Mouse (Mus musculus): ENCODE data around the gene Tmem108.

The Tmem108 gene

DNA sequence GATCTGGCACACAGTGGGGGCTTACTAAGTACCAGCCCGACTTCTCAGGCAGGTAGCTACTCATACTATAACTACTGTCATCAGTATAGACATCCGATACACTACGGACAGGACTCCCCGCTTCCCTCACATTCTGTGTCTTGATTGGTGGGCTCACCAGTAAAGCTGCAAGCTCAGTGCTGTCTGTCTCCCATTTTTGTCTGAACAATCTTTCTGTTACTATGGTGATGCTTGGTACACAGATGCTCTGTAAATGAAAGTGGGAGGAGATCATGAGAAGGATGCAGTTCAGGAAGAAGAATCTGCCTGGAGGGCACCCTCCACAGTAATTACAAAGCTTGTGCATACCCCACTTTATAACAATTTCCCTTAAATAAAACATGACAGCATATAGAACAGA is 176.8 kb downstream of the Tmem108 start:
- DNase-seq (ENCODE audit: low spot score): no peak

DNA sequence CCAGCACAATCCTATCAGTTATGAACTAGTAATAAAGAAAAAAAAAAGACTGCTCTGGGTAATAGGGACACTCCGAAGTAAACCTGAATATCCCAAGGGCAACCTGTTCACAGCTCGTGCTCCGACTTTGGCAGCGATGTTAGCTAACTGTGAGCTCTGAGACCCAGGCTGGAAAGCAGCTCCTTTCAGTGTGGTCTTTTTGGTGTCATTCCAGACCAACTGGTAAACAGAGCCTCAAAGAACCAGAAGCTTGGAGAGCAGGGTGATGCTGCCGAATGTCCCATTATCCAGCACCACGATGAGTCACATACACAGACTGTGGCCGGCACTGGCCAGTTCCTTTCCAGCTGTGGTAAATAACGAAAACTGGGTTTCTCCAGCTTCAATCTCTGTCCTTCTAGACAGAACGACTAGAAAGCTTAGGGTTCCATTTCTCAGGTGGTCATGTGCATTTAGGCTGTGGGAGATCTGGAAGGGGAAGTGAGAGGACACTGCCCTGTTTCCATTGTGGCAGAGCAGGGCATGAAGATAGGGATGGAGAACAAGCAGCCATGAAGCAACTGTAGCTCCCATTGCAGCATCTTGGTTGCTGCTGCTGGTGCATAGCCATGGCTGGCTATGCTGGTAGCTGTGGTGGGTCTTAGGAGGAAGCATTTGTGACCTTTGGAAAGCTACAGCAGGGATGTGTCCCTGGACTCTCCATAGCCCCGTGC is 179.2 kb downstream of the Tmem108 start:
- no peak for DNase-seq (ENCODE audit: low spot score)

DNA sequence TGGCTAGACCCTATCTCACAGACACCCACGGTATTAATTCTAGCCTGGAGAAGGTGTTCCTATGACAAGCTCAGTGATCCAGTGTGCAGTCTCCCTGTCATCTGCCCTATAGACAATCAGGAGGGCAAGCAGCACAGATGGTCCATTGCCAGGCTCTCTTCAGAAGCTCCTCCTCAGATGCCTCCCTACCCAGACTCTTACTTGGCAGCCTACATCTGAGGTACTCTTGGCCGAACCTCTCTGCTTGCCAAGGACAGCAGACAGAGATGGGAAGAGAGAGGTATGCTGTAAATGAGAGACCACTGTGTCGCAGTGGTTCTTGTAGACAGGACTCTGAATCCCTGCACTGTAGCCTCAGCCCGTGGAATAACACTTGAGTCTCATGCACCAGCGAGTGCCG is 181.0 kb downstream of the Tmem108 start:
- no peak for DNase-seq (ENCODE audit: low spot score)

DNA sequence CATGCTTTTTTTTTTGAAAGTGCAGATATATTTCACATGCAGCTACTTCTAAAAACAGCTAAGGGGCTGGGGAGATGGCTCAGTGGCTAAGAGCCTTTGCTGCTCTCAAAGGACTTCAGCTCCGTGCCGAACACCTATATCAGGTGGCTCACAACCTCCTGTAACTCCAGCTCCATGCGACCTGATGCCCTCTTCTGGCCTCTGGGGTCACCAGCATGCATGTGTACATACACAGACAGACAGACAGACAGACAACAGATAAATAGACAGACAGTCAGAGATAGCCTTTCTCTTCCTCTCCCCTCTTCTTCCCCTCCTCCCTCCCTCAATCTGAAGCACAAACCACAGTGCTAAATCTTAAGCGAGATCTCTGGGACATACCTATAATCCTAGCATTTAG is 181.5 kb downstream of the Tmem108 start:
- no peak for DNase-seq (ENCODE audit: low spot score)

DNA sequence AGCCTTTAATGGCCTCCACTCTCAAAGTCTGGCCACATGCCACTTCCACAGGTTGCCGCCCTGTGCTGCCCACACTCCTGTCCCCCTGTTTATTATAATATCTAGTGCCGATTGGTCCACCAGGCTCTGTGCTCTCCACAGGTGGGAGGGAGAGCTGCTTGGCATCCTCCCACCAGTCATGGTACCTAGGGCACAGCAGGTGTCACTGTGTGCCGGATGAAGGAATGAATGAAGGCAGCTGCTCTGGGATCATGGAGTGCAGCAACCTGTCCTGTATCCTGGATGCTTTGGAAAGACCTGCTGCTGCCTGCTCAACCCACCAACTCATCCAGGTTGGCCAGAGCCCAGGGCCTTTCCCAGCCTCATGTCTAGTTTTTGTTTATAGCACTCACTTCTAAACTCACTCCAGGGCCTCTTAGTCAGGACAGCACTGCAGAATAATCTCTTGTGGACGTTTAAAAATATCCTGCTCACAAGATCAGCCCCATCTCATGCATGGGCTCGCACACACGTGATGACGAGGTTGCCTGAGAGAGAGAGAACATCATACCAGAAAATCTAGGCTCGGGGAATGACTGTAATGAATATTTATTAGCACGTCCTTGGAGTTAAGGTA is 182.1 kb downstream of the Tmem108 start:
- DNase-seq (ENCODE audit: low spot score): no peak

DNA sequence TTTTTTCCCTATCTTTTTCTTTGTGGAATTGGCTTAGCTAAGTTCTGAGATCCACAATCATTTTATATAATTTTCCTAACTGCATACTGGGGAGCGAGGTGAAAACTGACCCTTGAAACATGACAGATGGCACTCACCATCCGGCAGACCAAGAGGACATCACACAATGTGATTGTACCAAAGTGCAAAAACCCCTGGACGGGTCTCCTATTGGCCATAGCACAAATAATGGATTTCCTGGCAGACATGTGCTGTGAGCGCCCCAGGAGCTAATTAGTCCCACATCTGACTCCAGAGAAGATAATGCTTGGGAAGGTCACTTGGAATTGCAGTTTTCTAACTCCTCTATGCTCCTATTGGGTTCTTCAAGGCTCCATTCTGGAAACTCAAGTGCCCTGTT is 183.9 kb downstream of the Tmem108 start:
- no peak for DNase-seq (ENCODE audit: low spot score)

DNA sequence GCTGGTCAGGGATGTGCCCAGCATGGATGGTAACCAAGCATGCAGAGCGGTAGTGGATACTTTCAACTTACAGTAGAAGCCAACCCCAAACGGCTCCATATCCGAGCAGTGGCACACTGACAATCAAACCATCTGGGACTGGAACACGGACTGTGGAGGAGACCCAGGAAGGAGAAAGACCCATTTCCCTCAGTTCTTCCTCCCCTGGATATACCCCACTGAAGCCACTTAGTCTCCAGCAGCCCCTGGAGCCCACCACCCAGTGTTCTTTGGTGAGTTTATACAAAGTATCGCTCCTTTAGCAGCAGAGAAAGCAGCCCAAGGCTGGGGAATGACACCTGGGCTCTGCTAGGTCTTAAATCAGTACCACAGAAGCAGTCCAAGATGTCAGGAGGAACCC is 184.5 kb downstream of the Tmem108 start:
- no peak for DNase-seq (ENCODE audit: low spot score)

DNA sequence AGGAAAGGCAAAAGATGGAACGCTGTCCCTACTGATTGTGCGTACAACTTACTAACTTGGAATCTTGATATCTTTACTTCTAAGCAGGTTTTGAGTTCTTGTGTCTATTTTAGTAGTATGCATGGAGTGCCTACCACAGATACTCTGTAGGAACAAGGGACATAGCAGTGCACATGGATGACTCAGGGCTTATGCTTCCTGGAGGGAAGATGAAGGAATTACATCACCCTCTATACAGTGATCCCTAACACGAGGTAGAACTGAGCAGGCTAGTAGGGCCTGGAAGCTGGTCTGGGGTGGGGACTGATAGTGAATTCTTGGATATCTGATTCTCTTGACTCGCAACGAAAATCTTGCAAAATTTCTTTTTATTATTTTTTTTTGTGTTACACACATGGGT is 185.7 kb downstream of the Tmem108 start:
- no peak for DNase-seq (ENCODE audit: low spot score)

DNA sequence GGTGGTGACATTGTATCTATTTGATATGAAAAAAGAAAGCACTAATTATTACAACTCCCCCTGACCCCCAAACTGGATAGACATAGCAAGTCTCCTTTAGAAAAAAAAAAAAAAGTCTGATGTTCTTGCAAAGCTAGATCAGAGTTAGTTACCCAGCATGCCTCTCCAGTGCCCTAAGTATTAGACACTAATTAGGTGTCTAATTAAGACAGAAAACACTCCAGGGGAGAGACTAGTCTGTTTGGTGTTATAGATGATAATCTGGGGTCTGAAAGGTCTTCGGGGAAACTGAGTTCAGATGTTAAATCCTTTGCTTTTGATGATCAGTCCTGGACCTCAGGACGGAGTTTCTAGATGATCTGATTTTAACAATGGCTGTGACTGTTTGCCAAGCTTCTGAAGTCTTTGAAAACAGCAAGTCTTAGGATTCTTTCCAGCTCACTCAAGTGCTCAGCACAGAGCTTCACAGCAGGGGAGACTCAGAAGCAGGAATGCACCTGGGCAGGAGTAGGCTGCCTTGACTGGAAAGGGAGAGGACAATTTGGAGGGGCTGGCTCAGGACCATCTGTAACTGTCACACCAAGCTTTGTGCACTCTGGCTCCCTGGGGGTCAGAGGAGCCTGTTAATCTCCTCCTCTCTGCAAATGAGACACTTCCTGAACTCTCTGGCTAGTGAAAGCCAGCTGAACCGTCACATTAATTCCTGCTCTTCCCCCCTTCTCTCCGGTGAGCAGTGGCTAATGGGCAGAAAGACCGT is 187.5 kb downstream of the Tmem108 start:
- DNase-seq (ENCODE audit: low spot score): no peak

DNA sequence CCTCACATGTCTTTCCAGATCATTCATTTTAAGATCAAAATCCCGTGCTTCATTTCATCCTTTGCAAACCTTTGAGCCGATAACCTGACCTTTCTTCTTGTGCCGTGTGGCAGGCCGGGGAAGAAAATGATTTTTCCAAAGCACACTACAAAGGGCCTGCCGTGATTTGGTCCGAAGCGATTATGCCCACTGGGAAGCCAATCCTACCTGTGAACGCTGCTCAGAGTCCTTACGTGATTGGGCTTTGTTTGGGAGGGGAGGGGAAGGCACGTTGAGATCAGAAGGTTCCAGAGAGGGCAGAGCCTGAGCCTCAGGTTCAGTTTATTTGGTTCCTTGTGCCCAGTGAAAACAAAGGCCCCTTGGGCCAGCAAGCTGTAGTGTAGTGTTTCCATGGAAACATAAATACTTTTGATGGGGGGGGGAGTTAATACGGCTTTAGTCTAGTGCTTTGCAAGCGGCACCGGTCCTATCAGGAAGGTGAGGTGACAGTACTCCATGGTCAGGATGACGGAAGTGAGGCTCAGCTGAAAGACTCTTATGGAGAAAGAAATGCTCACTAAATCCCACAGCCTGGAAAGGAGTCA is 191.4 kb downstream of the Tmem108 start:
- DNase-seq (ENCODE audit: low spot score): no peak

DNA sequence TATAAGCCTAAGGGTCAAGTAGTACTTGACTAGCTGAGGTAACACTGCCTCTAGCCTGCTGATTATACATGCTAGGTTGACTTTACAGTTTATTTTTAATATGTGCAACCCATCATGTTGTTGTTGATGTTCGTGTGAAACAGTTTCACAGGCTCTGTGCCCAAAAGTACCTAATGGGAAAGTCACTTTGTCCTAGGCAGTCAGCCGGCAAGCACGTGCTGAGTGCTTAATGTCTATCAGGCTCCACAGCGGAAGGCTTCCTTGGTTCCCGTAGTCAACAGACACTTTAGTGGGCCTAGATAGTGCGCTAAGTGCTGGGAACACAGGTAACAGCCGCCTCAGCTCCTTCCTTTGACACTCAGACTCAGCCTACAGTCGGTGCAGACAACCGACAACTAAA is 192.7 kb downstream of the Tmem108 start:
- DNase-seq (ENCODE audit: low spot score): no peak

DNA sequence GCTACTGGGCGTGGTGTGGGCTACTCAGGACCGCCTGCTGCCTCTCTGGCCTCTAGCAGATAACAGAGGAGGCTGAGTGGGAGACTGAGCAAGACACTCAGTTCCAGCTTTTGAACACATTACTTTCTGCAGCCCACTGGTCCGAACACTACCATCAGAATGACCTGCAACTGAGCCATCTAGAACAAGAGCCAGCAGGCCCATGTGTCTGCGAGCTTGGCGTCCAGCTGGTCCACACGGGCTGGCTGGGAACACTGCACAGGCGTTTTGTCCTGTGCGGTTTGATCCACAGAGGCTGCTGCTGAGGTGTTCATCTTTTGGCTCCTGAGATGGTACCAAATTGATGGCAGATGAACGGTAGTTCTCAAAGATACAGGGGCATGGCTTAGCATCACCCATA is 196.5 kb downstream of the Tmem108 start:
- DNase-seq (ENCODE audit: low spot score): no peak

DNA sequence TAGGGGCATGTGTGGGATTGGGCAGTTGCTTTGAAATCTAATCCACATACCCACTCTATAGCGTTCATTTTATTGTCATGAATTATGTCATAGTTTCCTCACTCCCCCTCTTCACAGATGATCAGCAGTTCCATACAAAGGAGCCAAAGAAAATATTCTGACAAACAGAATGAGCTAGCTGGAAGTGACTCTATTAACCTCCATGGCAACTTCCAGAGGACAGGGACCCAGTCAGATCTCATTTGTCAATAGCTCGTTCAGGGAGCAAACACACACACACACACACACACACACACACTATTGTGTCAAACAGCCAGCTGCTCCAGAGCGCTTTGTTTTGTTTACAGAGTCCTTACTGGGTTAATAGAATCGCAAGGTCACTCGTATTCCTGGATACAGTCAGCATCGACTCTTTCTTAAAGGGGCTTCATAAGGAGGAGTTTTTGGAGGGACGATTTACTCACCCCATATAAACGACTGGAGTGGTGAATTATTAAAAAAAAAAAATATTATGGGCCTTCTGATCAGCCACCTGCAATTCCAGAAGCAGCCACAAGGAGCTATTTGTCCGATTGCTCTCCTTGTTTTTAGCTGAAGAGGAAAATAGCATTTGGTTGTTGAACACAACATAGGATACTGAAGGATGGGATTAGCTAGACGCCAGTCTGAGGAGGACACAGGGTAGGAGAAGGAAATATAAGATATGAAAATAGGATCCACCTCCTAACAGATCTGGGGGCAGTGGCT is 197.6 kb downstream of the Tmem108 start:
- DNase-seq (ENCODE audit: low spot score): peak; percentile 62

DNA sequence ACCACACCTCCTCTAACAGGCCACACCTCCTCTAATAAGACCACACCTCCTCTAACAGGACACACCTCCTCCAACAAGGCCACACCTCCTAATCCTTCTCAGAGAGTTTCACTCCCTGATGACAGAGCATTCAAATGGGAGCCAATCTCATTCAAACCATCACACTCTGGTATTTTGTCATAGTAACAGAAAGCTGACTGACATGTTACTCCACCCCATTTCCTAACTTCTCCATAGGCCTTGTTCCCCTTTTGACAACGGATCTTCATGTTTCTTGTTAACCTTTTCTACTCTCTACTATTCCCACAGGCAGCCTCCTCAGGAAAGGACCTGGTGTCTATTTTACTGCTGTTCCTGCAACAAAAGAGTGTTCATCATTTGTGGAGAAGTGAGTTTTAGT is 199.6 kb downstream of the Tmem108 start:
- no peak for DNase-seq (ENCODE audit: low spot score)

DNA sequence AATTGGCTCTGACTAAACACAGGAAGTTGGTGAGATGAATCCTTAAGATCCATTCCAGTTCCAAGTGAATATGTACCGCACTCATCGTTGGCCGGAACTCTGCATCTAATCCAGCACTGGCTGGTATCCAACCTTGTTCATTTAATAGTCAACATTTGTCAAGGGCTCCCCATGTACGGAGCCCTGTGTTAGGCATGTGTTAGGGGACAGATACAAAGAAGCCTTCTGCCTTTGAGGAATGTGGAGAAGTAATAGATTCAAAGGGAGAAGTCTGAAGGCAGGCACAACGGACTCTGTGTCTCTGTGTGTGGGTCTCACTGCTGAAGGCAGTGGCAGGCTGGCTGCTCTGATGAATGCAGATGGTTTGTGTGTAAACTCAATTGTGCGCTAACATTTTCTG is 202.9 kb downstream of the Tmem108 start:
- DNase-seq (ENCODE audit: low spot score): no peak

DNA sequence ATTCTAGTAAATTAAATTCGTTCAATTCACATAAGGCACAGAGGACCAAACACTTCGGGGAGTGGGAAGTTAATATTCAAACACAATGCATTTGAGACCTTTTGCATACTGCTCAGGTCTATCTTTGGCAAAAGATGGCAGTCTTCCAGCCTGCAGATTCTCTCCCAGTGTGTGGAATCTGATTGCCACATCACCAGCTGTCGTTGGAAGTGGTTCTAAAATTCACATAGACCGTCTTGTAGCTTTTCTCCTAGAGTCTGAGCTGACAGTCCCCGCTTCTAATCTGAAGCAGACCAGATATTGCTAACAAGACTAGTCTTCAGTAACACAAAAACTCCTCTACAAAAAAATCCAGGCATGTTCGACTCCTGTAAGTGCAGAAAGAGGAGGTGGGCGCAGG is 203.4 kb downstream of the Tmem108 start:
- DNase-seq (ENCODE audit: low spot score): no peak

DNA sequence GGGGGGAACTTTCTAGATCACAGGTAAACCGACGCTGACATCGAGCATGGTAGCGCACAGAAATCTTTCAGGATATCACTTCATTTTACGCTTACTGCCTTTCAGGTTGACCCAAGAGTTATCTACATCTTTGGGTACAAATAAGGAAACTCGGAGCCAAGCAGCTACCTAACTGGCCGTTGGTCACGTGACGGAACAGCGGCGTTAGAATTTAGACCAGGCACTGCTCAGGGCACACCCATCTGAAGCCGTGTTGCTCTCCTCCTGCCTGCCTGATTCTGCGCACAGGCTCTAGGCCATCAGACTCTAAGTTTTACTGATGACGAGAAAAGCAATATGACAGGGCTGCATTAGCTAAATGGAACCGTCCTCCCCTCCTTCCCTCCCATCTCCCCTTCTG is 204.6 kb downstream of the Tmem108 start:
- DNase-seq (ENCODE audit: low spot score): peak; percentile 9

DNA sequence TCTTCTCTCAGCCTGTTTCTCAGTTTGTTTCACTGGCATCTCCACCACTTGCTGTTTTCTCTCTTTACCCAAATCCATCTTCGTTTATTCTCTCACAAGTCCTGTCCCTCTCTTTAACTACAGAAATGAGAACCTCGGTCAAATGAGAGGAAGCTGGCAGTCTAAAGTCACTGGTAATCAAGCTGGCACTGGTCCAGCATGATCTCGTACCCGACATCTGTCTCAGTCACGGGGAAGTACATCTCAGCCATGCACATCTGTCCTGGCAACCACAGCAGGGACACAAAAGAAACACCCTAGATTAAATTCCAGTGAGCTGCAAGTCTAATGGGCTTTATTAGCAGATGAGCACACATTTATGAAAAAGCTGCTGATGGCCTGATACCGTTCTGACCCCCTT is 206.3 kb downstream of the Tmem108 start:
- no peak for DNase-seq (ENCODE audit: low spot score)

DNA sequence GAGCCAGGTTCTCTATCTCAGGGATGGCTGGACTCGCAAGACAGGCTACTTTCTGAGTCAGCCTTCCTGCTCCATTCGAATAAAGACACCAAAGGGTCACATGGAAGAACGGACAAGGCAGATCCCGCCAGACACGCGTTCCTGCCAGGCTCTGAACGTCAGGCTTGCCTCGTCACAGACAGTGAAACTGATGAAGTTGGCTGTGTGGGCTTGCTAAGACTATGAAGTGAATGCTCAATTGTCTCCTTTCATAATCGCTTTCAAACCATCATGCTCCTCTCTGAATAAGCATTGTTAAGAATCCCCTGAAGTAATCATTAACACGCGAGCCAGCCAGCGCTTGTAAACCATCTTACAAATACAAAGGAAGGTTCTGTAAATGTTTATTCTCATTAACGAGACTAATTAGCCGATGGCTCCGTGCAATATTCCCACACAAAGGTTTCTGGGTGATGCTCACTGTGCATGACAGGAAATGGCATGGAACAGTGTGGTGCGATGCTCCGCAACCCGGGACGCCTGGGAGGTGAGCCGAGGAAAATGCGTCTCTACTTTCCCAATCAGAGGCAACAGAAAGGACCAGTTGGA is 210.9 kb downstream of the Tmem108 start:
- DNase-seq (ENCODE audit: low spot score): no peak

DNA sequence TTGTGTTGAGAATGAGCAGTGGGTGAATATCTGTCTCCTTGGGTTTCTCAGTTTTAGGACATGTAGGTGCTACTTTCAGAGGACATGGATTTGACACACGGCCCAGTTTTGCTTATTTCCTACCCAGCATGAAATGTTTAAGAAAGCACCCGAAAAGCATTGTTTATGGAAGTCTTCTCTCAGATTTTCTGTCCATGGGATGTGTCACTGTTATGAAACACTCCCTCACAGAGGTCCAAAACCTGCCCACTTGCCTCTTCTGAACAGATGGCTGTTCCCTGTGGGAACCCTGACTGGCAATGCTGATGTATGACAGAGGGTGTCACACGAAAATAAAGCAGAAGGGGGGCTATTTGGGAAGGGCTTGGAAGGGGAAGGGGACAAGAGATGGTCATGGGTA is 212.5 kb downstream of the Tmem108 start:
- no peak for DNase-seq (ENCODE audit: low spot score)

DNA sequence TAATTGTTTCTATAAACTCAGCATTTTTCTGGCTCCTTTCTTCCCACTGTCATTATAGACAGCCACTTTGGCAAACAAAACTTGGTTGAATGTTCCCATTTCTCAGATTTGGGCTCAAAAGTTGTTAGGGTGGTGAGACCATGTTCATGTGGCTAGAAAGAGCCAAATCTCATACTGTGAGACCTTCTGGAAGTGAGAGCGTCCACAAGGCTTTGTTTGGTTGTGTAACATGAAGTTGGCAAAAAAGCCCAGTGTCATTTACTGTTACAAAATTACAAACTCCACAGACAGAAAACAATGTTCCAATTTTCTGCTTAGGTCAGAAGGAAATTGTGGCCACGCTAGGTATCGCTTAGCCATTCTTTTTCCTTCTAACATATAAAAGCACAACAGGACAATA is 213.0 kb downstream of the Tmem108 start:
- no peak for DNase-seq (ENCODE audit: low spot score)

Measured in urinary bladder, postnatal 14 days (tissue).